Mouse (Mus musculus) ES-E14 (cell line): ENCODE results near the gene Fsip1.

ENCODE experiments used
- CHD2 ChIP-seq: IDR thresholded peaks from 2 replicates; pipeline ENCODE4 v1.6.1; 2014; ENCODE audit warnings: mild to moderate bottlenecking, low read depth, low read length, inconsistent platforms
- HCFC1 ChIP-seq: IDR thresholded peaks from 2 replicates; pipeline ENCODE4 v1.6.1; 2012; ENCODE audit warnings: low read length, inconsistent platforms, borderline replicate concordance; ENCODE audit not compliant: insufficient read depth
- MAFK ChIP-seq: IDR thresholded peaks from 2 replicates; pipeline ENCODE4 v1.6.1; 2014; ENCODE audit warnings: mild to moderate bottlenecking, low read depth, low read length, inconsistent platforms; ENCODE audit not compliant: insufficient read depth
- ZC3H11A ChIP-seq: IDR thresholded peaks from 2 replicates; pipeline ENCODE4 v1.6.1; 2012; ENCODE audit warnings: low read depth, mild to moderate bottlenecking, inconsistent platforms, low read length, borderline replicate concordance
- ZNF384 ChIP-seq: IDR thresholded peaks from 2 replicates; pipeline ENCODE4 v1.6.1; 2012; ENCODE audit warnings: low read depth, low read length, inconsistent platforms

DNA sequence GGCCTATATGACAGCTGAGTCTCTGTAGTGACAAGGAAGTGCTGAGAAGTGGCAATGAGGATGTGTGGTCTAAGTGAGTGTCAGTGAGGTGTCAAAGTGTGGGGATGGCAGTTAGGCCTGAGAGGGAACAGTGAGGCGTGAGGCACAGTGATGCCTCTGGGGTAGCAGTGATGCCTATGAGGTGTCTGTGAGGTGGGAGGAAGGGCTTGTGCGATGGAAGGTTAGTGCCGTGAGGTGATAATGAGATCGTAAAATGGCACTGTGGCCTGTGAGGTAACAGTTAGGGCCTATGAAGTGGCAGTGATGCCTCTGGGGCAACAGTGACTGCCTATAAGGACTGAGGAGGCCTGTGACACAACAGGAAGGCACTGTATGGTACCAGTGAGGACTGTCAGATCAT, 46.7 kb upstream of the Fsip1 start:
- TF ChIP-seq HCFC1 (no peak), ZNF384 (no peak), CHD2 (no peak), ZC3H11A (no peak), MAFK (no peak)
